Mouse (Mus musculus) neural tube, embryonic 15.5 days (tissue): Measurements from ENCODE around the gene Pnmt. TPM values are rescaled to one million over a fixed set of nuclear protein-coding genes. Genes with fewer than 3 reads are reported as not detected.
A peak's percentile ranks its signal among the peaks of the same experiment; 100 is the strongest.

Experiments used
- ATAC-seq: fragments of 200-750 bp; cut with Nextera tagmentation; 2 replicates; pipeline ENCODE4 v1.8.0; 2017; ENCODE audit warnings: mild to moderate bottlenecking, moderate TSS enrichment, moderate library complexity; ENCODE audit not compliant: low FRiP score
- H3K27ac ChIP-seq: fragments of 300-500 bp; sonication (generic); replicated peaks from 2 replicates; pipeline ENCODE4 v1.5.1; 2015; ENCODE audit warnings: mild to moderate bottlenecking, inconsistent platforms
- H3K27me3 ChIP-seq: fragments of 300-500 bp; sonication (generic); replicated peaks from 2 replicates; pipeline ENCODE4 v1.6.1; 2015; ENCODE audit warnings: inconsistent platforms
- H3K36me3 ChIP-seq: fragments of 300-500 bp; sonication (generic); 2 replicates; pipeline ENCODE4 v1.6.1; 2015; ENCODE audit warnings: inconsistent platforms
- H3K4me1 ChIP-seq: fragments of 300-500 bp; sonication (generic); 2 replicates; pipeline ENCODE4 v1.6.1; 2015; ENCODE audit warnings: inconsistent platforms
- H3K4me2 ChIP-seq: fragments of 300-500 bp; sonication (generic); 2 replicates; pipeline ENCODE4 v1.6.1; 2015; ENCODE audit warnings: inconsistent platforms, mild to moderate bottlenecking, moderate library complexity
- H3K4me3 ChIP-seq: fragments of 300-500 bp; sonication (generic); replicated peaks from 2 replicates; pipeline ENCODE4 v1.5.1; 2015; ENCODE audit warnings: mild to moderate bottlenecking, inconsistent platforms
- H3K9ac ChIP-seq: fragments of 300-500 bp; sonication (generic); replicated peaks from 2 replicates; pipeline ENCODE4 v1.6.1; 2015; ENCODE audit warnings: mild to moderate bottlenecking, inconsistent platforms
- H3K9me3 ChIP-seq: fragments of 300-500 bp; sonication (generic); replicated peaks from 2 replicates; pipeline ENCODE4 v1.6.1; 2016; ENCODE audit warnings: inconsistent platforms
- WGBS: fragments of 180-500 bp; shearing (Covaris S2); methylation state at CpG from one replicate; pipeline ENCODE4 v1.1.7; 2015; ENCODE audit warnings: mixed read lengths; 5-methylcytosine and 5-hydroxymethylcytosine counted together
- polyA plus RNA-seq: library from polyadenylated mRNA; unstranded; fragments of >200 nt; fragmentation: Nextera tagmentation; extraction: Ambion mirVana; gene quantifications from 2 replicates; pipeline ENCODE4 v1.2.1, GENCODE M21; 2015

Gene Pnmt
- polyA plus RNA-seq, 1 experiment from 2014 or later = 2.9 TPM

- peaks cover 49% of the 10 kb centered on the region for H3K4me1 ChIP-seq
- 0 out of 2 replicates have a peak overlapping the region, but pooled peaks have one; percentile 0 for H3K9ac ChIP-seq
- H3K27me3 ChIP-seq = no peaks in the 10 kb centered on the region
- H3K4me2 ChIP-seq = 0 out of 2 replicates have a peak overlapping the region, but pooled peaks have one; percentile 2
- ATAC-seq = no peak
- no peaks in the 10 kb centered on the region for H3K9me3 ChIP-seq
- H3K4me3 ChIP-seq = no peak overlapping the region
- WGBS = 24% methylated on average over 9 of the region's 9 CpGs
- peak overlapping the region; percentile 68 for H3K27ac ChIP-seq
- H3K36me3 ChIP-seq = no peaks in the 10 kb centered on the region
These were observed 25.3 kb upstream of the Pnmt start for GRCm38 (mm10) chr11:98360866-98361521.

GRCm38 (mm10) chr11:98363817-98364216 is 22.4 kb upstream of the Pnmt start:
- Histone ChIP-seq H3K4me1 (peaks cover 36% of the 10 kb centered on the region), H3K9me3 (no peaks in the 10 kb centered on the region), H3K4me3 (no peak overlapping the region), H3K4me2 (no peak overlapping the region), H3K9ac (no peak overlapping the region), H3K27me3 (no peaks in the 10 kb centered on the region), H3K36me3 (no peaks in the 10 kb centered on the region), H3K27ac (no peak overlapping the region)
- no peak for ATAC-seq
- 83% methylated on average over 5 of the region's 5 CpGs for WGBS

DNA sequence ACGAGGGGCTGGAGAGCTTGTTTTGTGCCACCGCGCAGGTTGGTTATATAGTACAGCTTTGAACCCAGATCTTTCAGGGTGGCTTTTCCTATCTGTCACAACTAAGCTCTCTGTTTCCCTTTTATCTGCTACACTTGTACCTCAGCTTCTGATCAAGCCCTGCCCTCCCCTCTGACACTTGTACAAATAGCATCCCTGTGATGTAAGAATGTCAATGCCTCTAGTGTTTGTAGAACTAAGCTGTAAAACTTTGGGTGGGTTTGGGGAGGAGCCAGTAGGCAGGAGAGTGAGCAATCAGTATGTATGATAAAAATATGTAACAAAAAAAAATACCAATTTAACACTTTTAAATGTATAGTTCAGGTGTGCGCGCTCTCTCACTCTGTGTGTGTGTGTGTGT is 21.8 kb upstream of the Pnmt start:
- no peak overlapping the region for H3K9ac ChIP-seq
- no peak overlapping the region for H3K27ac ChIP-seq
- no peak overlapping the region for H3K4me2 ChIP-seq
- H3K4me3 ChIP-seq = no peak overlapping the region
- H3K36me3 ChIP-seq = no peaks in the 10 kb centered on the region
- no peaks in the 10 kb centered on the region for H3K9me3 ChIP-seq
- no peak for ATAC-seq
- no peaks in the 10 kb centered on the region for H3K27me3 ChIP-seq
- peaks cover 30% of the 10 kb centered on the region for H3K4me1 ChIP-seq
- 88% methylated on average over 5 of the region's 5 CpGs for WGBS

DNA sequence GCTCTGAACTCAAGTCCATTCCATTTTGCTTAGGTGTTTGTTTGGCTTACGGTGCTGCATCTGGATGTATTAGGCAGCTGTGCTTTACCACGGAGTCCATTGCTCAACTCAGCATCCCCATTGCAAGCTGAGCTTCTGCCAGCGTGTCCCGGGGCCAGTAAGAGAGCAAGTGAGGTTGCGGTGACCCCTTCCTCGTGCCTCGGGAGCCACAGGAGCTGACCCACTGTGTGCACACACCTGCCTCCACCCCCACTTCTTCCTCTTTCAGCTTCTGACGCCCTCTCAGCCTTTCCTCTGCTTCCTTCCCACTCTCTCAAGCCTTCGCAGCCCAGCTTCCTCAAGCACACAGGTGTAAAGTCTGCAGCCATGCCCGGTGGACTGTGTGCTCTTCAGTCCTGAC is 20.0 kb upstream of the Pnmt start:
- no peak overlapping the region for H3K27ac ChIP-seq
- H3K9me3 ChIP-seq = no peaks in the 10 kb centered on the region
- peaks cover 17% of the 10 kb centered on the region for H3K4me1 ChIP-seq
- H3K4me3 ChIP-seq = no peak overlapping the region
- 85% methylated on average over 10 of the region's 10 CpGs for WGBS
- H3K4me2 ChIP-seq = no peak overlapping the region
- no peak overlapping the region for H3K9ac ChIP-seq
- no peaks in the 10 kb centered on the region for H3K36me3 ChIP-seq
- no peak for ATAC-seq
- no peaks in the 10 kb centered on the region for H3K27me3 ChIP-seq

DNA sequence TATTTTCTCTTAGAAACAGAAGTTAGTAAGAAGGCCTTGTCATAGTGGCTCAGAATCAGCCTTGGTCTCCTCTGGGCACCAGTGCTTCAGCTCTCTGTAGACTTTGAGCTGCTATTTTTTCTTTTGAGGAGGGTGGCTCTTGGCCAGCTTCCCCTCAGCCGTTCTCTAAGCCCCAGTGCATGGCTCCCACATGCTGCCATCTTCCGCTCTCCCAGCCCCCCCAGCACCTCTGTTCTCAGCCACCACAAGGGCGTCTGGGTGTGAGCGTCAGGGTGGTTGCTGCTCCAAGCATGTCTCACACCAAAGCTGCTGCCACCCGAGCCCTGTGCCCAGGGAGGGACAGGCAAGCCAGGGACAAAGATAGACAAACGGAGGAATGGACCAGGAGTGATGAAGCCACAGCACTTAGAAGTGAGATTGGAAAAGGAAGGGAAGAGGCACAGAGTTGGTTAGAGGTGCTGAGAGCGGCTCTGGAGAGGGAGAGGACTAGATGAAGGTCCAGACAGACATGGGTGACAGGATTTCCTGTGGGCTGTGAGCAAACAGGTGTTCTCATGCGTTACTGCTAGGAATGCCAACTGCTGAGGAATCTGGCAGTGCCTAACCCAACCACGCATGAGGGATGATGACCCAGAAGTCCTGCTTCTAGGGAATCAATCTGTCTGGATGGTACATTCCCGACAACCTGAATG is 18.9 kb upstream of the Pnmt start:
- H3K27ac ChIP-seq = no peak overlapping the region
- no peaks in the 10 kb centered on the region for H3K27me3 ChIP-seq
- peaks cover 16% of the 10 kb centered on the region; the same call in 1 of the 2 replicates for H3K4me1 ChIP-seq
- H3K4me3 ChIP-seq = no peak overlapping the region
- H3K9me3 ChIP-seq = no peaks in the 10 kb centered on the region
- H3K4me2 ChIP-seq = no peak overlapping the region
- no peak for ATAC-seq
- no peaks in the 10 kb centered on the region for H3K36me3 ChIP-seq
- no peak overlapping the region for H3K9ac ChIP-seq
- WGBS = 83% methylated on average over 10 of the region's 10 CpGs

GRCm38 (mm10) chr11:98367863-98368186 is 18.4 kb upstream of the Pnmt start:
- no peaks in the 10 kb centered on the region for H3K9me3 ChIP-seq
- H3K9ac ChIP-seq = no peak overlapping the region
- H3K4me2 ChIP-seq = no peak overlapping the region
- no peak overlapping the region for H3K4me3 ChIP-seq
- H3K27me3 ChIP-seq = no peaks in the 10 kb centered on the region
- no peak for ATAC-seq
- H3K36me3 ChIP-seq = 0 out of 2 replicates have a peak, but pooled peaks cover 1% of the 10 kb centered on the region
- peaks cover 15% of the 10 kb centered on the region; the same call in 1 of the 2 replicates for H3K4me1 ChIP-seq
- H3K27ac ChIP-seq = no peak overlapping the region
- WGBS = 82% methylated on average over 7 of the region's 7 CpGs

GRCm38 (mm10) chr11:98369337-98369736 is 16.9 kb upstream of the Pnmt start:
- WGBS = 85% methylated on average over 6 of the region's 6 CpGs
- Histone ChIP-seq H3K27ac (no peak overlapping the region), H3K36me3 (0 out of 2 replicates have a peak, but pooled peaks cover 4% of the 10 kb centered on the region), H3K4me1 (peaks cover 15% of the 10 kb centered on the region; the same call in 1 of the 2 replicates), H3K4me2 (no peak overlapping the region), H3K9ac (no peak overlapping the region), H3K27me3 (no peaks in the 10 kb centered on the region), H3K9me3 (no peaks in the 10 kb centered on the region), H3K4me3 (no peak overlapping the region)
- ATAC-seq = no peak

GRCm38 (mm10) chr11:98370588-98370987 is 15.7 kb upstream of the Pnmt start:
- H3K4me2 ChIP-seq = no peak overlapping the region
- no peak for ATAC-seq
- H3K4me3 ChIP-seq = no peak overlapping the region
- no peak overlapping the region for H3K27ac ChIP-seq
- no peaks in the 10 kb centered on the region for H3K9me3 ChIP-seq
- peaks cover 11% of the 10 kb centered on the region for H3K36me3 ChIP-seq
- H3K27me3 ChIP-seq = no peaks in the 10 kb centered on the region
- no peak overlapping the region for H3K9ac ChIP-seq
- H3K4me1 ChIP-seq = peaks cover 15% of the 10 kb centered on the region; the same call in 1 of the 2 replicates
- 87% methylated on average over 2 of the region's 2 CpGs for WGBS

DNA sequence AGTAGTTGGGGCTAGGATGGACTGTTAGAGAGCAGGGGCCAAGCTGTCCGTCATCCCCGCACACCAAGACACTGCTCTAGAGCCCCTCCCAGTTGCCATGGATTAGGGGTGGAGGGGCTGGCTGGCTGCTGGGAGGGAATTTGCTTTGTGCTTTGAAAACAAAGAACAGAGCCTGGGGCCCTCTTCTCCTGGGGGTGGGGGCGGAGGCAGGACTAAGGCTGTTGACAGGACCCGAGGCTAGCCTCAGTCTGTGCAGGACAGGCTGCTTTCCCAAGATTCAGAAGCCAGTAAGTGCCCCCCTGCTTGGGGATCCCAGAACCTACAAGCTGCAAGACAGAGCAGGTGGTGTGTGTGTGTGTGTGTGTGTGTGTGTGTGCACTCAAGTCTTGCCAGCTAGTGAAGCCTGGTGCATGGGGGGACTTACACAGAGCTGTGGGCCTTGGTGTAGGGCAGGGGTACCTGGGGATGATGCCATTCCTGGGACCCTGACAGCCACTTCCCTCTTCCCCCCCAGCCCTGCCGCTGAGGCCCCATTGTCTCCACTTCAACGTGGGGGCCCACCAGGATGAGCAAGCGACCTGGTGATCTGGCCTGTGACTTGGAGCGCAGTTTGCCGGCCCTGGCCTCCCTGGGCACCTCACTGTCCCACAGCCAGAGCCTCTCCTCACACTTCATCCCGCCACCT is 14.6 kb upstream of the Pnmt start:
- Histone ChIP-seq H3K9me3 (no peaks in the 10 kb centered on the region), H3K4me3 (no peak overlapping the region), H3K27ac (no peak overlapping the region), H3K4me2 (no peak overlapping the region), H3K9ac (no peak overlapping the region), H3K4me1 (peaks cover 15% of the 10 kb centered on the region; the same call in 1 of the 2 replicates), H3K27me3 (no peaks in the 10 kb centered on the region), H3K36me3 (peaks cover 20% of the 10 kb centered on the region)
- ATAC-seq = peak; percentile 45
- 32% methylated on average over 10 of the region's 10 CpGs for WGBS

DNA sequence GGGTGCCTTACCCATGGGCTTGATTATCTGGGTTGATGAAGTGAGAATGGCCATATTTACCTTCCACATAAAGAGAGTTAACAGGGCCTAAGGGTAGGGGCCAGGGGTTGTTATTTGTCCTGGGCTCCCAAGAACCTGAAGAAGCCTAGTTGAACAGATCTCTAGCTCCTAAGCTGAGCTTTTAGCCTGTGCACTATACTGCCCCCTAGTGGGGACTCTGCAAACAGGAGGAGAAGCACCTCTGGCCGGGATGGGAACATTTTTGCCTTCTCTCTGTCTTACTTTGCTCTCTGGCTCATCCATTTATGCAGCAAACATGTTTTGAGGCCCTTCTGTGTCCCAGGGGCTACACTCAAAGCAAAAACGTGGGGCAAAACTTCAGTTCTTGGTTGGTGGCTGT is 13.8 kb upstream of the Pnmt start:
- no peaks in the 10 kb centered on the region for H3K27me3 ChIP-seq
- 13% methylated on average over 2 of the region's 2 CpGs for WGBS
- H3K27ac ChIP-seq = no peak overlapping the region
- H3K4me3 ChIP-seq = no peak overlapping the region
- H3K9ac ChIP-seq = no peak overlapping the region
- no peaks in the 10 kb centered on the region for H3K9me3 ChIP-seq
- ATAC-seq = no peak
- H3K4me1 ChIP-seq = peaks cover 15% of the 10 kb centered on the region; the same call in 1 of the 2 replicates
- H3K36me3 ChIP-seq = peaks cover 27% of the 10 kb centered on the region
- H3K4me2 ChIP-seq = no peak overlapping the region

- 96% methylated on average over 6 of the region's 6 CpGs for WGBS
- no peak for ATAC-seq
These were observed 13.0 kb upstream of the Pnmt start for GRCm38 (mm10) chr11:98373244-98373643.

More at GRCm38 (mm10) chr11:98373244-98373643, 13.0 kb upstream of the Pnmt start:
- Histone ChIP-seq H3K4me1 (peaks cover 15% of the 10 kb centered on the region; the same call in 1 of the 2 replicates), H3K27ac (no peak overlapping the region), H3K27me3 (no peaks in the 10 kb centered on the region), H3K9me3 (no peaks in the 10 kb centered on the region), H3K9ac (no peak overlapping the region), H3K4me3 (no peak overlapping the region), H3K36me3 (peaks cover 35% of the 10 kb centered on the region), H3K4me2 (no peak overlapping the region)
